Mouse (Mus musculus) erythroblast, embryonic 14.5 days (primary cell): ENCODE results near the gene Ccdc85c. TPM values are rescaled to one million over a fixed set of nuclear protein-coding genes. Genes with fewer than 3 reads are reported as not detected.

Experiments
- H3K27me3 ChIP-seq: 2 replicates; pipeline ENCODE4 v1.6.1; 2012; ENCODE audit warnings: inconsistent platforms; ENCODE audit not compliant: control insufficient read depth
- H3K36me3 ChIP-seq: 2 replicates; pipeline ENCODE4 v1.6.1; 2012; ENCODE audit warnings: mild to moderate bottlenecking, inconsistent platforms; ENCODE audit not compliant: control insufficient read depth
- H3K4me1 ChIP-seq: 2 replicates; pipeline ENCODE4 v1.6.1; 2012; ENCODE audit warnings: inconsistent platforms; ENCODE audit not compliant: control insufficient read depth
- H3K4me3 ChIP-seq: replicated peaks from 2 replicates; pipeline ENCODE3; 2012; ENCODE audit warnings: moderate library complexity, mild to moderate bottlenecking, inconsistent platforms
- H3K9me3 ChIP-seq: 2 replicates; pipeline ENCODE4 v1.6.1; 2012; ENCODE audit warnings: low read length, inconsistent platforms, mixed read lengths; ENCODE audit not compliant: control insufficient read depth
- GATA1 ChIP-seq: IDR thresholded peaks from 2 replicates; pipeline ENCODE4 v1.6.1; 2012; ENCODE audit warnings: low read length, inconsistent platforms, mixed read lengths
- TAL1 ChIP-seq: IDR thresholded peaks from 3 replicates; pipeline ENCODE4 v1.6.1; 2012; ENCODE audit warnings: low read length, inconsistent platforms, mixed read lengths
- polyA plus RNA-seq: library from polyadenylated mRNA; stranded (reverse); fragments of >175 nt; gene quantifications from 2 replicates; pipeline ENCODE4 v1.2.3, GENCODE M21; 2012

Ccdc85c gene
- polyA plus RNA-seq, 1 experiment: 0.23 TPM

DNA sequence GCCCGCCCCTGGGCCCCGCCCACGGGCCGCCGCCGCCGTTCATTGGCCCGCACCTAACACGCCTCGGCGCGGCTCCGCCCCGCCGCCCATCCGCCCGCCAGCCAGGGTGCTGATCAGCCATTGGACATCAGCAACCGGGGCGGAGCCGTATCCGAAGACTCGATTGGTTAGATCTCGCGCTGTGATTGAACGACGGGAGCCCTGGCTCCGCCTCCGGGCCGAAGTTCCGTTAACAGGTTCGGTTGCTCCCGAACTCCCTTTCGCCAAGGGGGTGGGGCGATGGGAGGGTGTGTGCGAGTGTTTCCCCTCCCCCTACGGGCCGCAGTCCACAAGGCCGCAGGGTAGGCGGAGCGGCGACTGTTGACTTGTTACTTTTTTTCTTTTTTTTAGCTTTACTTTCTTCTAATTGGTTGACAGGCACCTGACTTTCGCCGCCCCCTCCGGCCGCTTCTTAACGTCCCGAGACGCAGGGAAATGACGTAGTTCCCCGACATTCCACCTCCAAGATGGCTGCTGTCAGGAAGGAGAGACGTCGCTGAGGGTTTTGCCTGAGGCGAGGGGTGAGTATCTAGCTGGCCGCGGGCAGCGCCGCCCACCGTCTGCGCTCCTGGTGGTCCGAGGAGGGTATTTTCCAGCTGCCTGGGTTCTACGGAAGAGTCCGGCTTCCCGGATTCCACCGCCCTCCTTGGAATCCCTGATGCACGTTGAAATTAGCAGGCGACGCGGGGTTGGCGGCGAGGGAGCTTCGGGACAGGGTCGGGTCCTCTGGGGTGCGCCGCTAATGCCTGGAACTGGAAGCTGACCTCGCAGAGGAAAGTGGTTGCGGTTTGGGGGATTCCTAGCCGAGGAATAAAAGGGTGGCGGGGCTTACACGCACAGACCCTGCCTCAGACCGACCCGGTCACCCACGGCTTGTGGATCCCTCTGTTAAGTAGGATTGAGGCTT, 95.6 kb downstream of the Ccdc85c start, which contains the start of gene Ccnk:
Gene Ccnk, plus strand, starts transcription at position 259 of the 946 bp plus-strand sequence.
- H3K4me3 ChIP-seq: peak within 1 kb of the TSS; percentile 82
- no peaks in the 10 kb centered on the region for H3K9me3 ChIP-seq
- no peaks in the 10 kb centered on the region for H3K27me3 ChIP-seq
- peak; percentile 65 for TF ChIP-seq GATA1
- TF ChIP-seq TAL1: no peak
- peaks cover 53% of the 10 kb centered on the region for H3K36me3 ChIP-seq
- peaks cover 50% of the 10 kb centered on the region for H3K4me1 ChIP-seq

DNA sequence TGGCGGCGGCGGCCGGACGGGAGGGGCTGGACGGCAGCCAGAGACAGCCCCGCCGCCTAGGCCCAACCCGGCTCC, 96.1 kb downstream of the Ccdc85c start, which contains the start of gene Setd3:
Gene Setd3, minus strand, starts transcription at position 69 of the 75 bp plus-strand sequence.
- H3K4me1 ChIP-seq: peaks cover 52% of the 10 kb centered on the region
- H3K9me3 ChIP-seq: no peaks in the 10 kb centered on the region

DNA sequence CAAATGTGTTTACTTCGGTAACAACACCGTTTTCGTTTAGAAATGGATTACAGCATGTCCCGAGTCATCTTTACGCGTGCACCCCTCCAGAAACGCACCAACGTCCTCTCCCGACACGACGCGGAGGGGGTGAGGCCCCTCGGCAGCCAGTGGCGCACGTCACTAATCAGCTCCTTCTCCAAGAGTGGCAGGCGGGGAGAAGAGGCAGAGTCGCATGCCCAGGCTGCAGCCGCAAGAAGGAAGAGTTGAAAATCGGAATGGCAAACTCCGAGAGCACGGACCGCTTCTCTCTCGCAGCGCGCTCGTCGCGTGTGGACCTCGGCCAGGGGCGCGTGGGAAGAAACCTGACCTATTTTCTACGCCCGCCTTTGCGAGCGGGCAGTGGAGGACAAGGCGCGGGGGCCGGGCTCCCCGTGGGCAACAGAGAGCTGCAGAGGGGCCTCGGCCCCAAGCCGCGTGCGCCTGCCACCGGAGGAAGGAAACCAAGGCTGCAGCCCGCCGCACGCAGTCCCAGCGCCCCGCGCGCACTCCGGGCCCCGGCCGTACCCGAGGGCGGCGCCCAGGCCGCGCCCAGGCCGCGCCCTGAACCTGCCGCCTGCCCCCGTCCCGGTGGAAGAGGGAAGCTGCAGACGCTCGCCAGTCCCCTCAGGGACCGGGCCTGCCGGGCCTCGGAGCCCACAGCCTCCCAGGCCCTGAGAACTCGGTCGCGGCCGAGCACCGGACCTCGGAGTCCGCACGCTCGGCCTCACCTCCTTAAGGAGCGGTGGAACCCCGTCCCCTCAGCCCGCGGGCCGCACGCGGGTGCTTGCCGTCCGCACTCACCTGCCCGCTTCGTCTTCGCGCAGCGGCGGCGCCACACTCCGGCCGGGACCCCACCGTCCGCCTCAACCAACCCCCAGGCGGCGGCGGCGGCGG, 96.6 kb downstream of the Ccdc85c start:
- Histone ChIP-seq H3K27me3 (no peaks in the 10 kb centered on the region), H3K36me3 (peaks cover 47% of the 10 kb centered on the region), H3K4me1 (peaks cover 55% of the 10 kb centered on the region), H3K4me3 (peak overlapping the region; percentile 82), H3K9me3 (no peaks in the 10 kb centered on the region)
- TF ChIP-seq TAL1 (no peak), GATA1 (no peak)

More for the DNA sequence above, 96.1 kb downstream of the Ccdc85c start, which contains the start of gene Setd3:
- TF ChIP-seq GATA1: no peak
- TF ChIP-seq TAL1: no peak
- Histone ChIP-seq H3K27me3 (no peaks in the 10 kb centered on the region), H3K36me3 (peaks cover 50% of the 10 kb centered on the region), H3K4me3 (peak within 1 kb of the TSS; percentile 82)

DNA sequence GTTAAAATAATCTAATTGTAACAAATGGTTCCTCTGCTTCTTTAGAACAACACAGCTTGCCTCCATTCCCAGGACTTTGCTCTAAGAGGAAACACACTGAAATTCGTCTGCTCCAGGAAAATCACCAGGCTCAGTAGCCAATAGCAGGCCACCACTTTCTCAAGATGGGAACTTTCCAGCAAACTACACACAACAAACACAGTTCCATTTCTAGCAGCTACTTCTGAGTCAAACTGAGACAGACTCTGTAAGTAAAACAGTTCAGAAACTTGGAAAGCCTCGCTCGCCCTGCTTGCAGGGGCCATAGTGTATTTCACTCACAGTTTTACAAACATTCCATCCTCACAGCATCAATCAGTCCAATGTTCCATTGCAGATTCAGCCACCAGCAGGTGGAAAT, 98.9 kb downstream of the Ccdc85c start:
- Histone ChIP-seq H3K36me3 (peaks cover 35% of the 10 kb centered on the region), H3K27me3 (no peaks in the 10 kb centered on the region), H3K9me3 (no peaks in the 10 kb centered on the region), H3K4me3 (peak overlapping the region; percentile 14), H3K4me1 (peaks cover 64% of the 10 kb centered on the region)
- TF ChIP-seq TAL1: no peak
- no peak for TF ChIP-seq GATA1

DNA sequence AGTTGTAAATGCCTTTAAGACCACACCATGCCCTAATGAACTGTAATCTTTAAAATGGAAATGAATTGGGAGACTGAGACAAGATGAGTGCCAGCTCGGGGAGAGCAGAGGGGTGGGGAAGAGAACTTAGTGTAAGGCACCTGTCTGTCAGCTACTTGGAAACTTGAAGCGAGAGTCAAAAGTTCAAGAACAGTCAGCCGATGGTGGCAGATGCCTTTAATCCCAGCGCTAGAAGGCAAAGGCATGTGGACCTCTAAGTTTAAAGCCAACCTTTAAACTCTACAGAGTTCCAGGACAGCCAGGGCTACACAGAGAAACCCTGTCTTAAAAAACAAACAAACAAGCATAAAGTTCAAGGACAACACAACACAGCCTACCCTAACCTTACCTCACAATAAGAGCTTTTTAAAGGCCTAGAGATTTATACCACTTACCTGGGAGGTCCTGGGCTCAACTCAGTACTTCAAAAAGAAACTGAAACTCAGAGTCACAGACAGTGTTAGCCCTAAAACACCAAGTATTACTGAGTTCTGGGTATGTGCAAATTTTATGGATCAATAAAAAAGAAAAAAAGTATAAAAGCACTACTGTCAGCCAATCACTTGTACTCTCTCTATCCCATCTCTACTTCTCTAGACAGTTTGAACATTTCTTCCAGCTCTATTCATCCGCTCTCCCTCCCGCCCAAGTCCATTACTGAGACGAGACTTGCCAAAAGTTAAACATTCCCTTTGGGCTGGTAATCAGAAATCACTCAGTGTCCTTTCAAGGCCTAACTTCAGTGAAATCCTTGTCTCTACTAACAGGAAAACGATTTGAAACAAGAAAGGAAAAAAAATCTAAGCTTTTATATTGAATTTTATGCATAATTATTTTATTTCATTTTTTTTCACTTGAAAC, 100.4 kb downstream of the Ccdc85c start:
- peaks cover 58% of the 10 kb centered on the region for H3K4me1 ChIP-seq

DNA sequence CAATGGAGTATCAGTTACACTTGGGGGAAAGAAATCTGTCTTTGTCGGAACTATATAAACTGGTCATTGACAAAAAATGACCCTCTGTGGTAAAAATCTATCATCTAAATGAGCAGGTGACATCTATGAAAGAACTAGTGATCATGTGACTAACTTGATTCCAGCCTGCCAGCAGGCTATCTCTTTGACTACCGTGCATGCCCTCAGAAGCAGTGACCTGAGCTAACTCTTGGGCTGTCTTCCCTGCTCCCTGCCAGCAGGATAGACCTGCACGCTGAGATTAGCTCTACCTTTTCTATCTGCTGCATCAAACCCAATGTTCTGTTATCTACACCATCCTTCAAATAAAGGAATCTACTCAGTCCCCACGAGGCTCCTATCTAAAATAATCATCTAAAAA, 102.6 kb downstream of the Ccdc85c start:
- no peak for TF ChIP-seq GATA1
- TF ChIP-seq TAL1: no peak
- Histone ChIP-seq H3K9me3 (no peaks in the 10 kb centered on the region), H3K36me3 (peaks cover 35% of the 10 kb centered on the region), H3K4me1 (peaks cover 54% of the 10 kb centered on the region), H3K4me3 (no peak overlapping the region), H3K27me3 (no peaks in the 10 kb centered on the region)

More for the DNA sequence above, 100.4 kb downstream of the Ccdc85c start:
- Histone ChIP-seq H3K27me3 (no peaks in the 10 kb centered on the region), H3K36me3 (peaks cover 37% of the 10 kb centered on the region), H3K9me3 (no peaks in the 10 kb centered on the region), H3K4me3 (no peak overlapping the region)
- TF ChIP-seq GATA1 (no peak), TAL1 (no peak)

DNA sequence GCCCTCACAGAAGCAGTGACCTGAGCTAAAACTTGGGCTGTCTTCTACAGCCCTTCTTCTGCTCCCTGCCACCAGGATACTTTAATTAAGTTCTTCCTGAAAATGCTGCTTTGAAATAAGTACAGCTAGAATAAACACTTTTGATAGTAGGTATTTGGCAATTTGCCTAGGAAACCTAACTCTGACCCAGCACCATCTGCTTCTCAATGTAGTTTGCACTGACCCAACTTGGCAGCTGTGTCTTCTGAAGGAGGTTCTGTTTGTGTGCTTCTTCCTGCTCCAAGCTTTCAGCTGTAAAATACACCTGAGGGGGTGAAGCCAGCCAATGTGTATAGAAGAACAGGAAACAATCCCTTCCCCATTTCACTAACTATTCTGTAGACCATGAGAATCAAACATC, 103.9 kb downstream of the Ccdc85c start:
- no peaks in the 10 kb centered on the region for H3K27me3 ChIP-seq
- TF ChIP-seq TAL1 (no peak), GATA1 (no peak)
- H3K4me1 ChIP-seq: peaks cover 41% of the 10 kb centered on the region
- no peak overlapping the region for H3K4me3 ChIP-seq
- H3K36me3 ChIP-seq: peaks cover 24% of the 10 kb centered on the region
- no peaks in the 10 kb centered on the region for H3K9me3 ChIP-seq

DNA sequence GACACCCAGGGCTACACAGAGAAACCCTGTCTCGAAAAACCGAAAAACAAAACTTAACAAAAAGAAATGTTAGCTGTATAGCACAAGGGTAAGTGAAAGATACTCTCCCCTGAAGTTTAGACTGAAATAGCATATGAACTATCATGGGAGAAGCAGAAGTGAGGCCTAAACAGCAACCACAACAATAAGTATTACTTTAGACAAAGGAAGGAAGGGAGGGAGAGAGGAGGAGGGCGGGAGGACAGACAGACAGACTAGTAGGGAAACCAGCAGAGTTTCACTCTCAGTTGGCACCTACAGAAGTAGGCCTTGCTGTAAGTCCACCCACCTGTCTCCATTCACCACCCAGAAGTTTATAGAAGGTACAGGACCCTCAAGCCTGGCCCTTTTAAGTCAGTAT, 104.8 kb downstream of the Ccdc85c start:
- Histone ChIP-seq H3K9me3 (no peaks in the 10 kb centered on the region), H3K27me3 (no peaks in the 10 kb centered on the region), H3K4me1 (peaks cover 36% of the 10 kb centered on the region), H3K4me3 (no peak overlapping the region), H3K36me3 (peaks cover 29% of the 10 kb centered on the region)
- no peak for TF ChIP-seq GATA1
- TF ChIP-seq TAL1: no peak

DNA sequence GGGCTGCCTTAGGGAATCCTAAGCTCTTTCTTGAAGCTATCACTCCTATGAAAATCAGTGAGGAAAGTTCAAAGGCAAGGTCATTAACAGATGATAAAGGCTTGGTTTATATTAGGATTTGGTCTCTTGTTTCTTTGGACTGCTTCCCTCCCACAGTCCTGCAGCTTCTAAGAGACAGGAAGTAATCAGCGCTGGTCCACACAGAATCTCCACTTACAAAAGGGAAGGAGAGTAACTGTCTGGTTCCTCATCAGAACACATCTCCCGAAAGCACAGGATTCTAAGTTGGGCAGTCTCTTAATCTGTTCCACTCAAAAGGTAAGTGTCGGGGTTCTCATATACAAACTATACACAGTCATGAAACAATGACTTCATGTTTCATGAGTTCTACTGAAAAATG, 106.3 kb downstream of the Ccdc85c start:
- Histone ChIP-seq H3K9me3 (no peaks in the 10 kb centered on the region), H3K4me1 (peaks cover 29% of the 10 kb centered on the region), H3K36me3 (peaks cover 39% of the 10 kb centered on the region), H3K4me3 (no peak overlapping the region), H3K27me3 (no peaks in the 10 kb centered on the region)
- TF ChIP-seq TAL1 (no peak), GATA1 (no peak)
